Mouse (Mus musculus) cerebellum, adult 2 months (tissue): ENCODE data around the gene Rnf44.

Source experiments
- CTCF ChIP-seq: fragments of 200-500 bp; IDR thresholded peaks from 2 replicates; pipeline ENCODE4 v1.5.1; 2011; ENCODE audit warnings: low read depth, mild to moderate bottlenecking, control low read depth, low read length, moderate library complexity, borderline replicate concordance; ENCODE audit not compliant: insufficient read depth
- POLR2A ChIP-seq: fragments of 200-500 bp; IDR thresholded peaks from 2 replicates; pipeline ENCODE4 v1.6.1; 2011; ENCODE audit warnings: low read length, control low read depth, borderline replicate concordance; ENCODE audit not compliant: insufficient read depth

GRCm38 (mm10) chr13:54665062-54665461 is 28.6 kb downstream of the Rnf44 start:
- TF ChIP-seq CTCF (no peak), POLR2A (no peak)
